Mouse (Mus musculus) limb, embryonic 15.5 days (tissue): ENCODE measurements at regions not wholly inside any gene's neighbourhood (a gene's known extent, or its start where the extent isn't known, plus 50 kb on each side); places are given as distances from the start of the nearest gene placed in this dataset.

Experiments used
- ATAC-seq: fragments of 200-750 bp; cut with Nextera tagmentation; 2 replicates; pipeline ENCODE4 v1.8.0; 2017; ENCODE audit warnings: low read depth, moderate TSS enrichment; ENCODE audit not compliant: insufficient number of reproducible peaks, low FRiP score, low TSS enrichment
- H3K27ac ChIP-seq: fragments of 300-500 bp; sonication (generic); 2 replicates; pipeline ENCODE4 v1.5.1; 2015; ENCODE audit warnings: moderate library complexity, mild to moderate bottlenecking, inconsistent platforms
- H3K27me3 ChIP-seq: fragments of 300-500 bp; sonication (generic); 2 replicates; pipeline ENCODE4 v1.6.1; 2015; ENCODE audit warnings: inconsistent platforms
- H3K36me3 ChIP-seq: fragments of 300-500 bp; sonication (generic); 2 replicates; pipeline ENCODE4 v1.6.1; 2015; ENCODE audit warnings: inconsistent platforms
- H3K4me1 ChIP-seq: fragments of 300-500 bp; sonication (generic); 2 replicates; pipeline ENCODE4 v1.6.1; 2015; ENCODE audit warnings: inconsistent platforms
- H3K4me2 ChIP-seq: fragments of 300-500 bp; sonication (generic); 2 replicates; pipeline ENCODE4 v1.6.1; 2015; ENCODE audit warnings: mild to moderate bottlenecking, inconsistent platforms
- H3K4me3 ChIP-seq: fragments of 300-500 bp; sonication (generic); 2 replicates; pipeline ENCODE4 v1.5.1; 2015; ENCODE audit warnings: mild to moderate bottlenecking, inconsistent platforms
- H3K9ac ChIP-seq: fragments of 300-500 bp; sonication (generic); 2 replicates; pipeline ENCODE4 v1.6.1; 2015; ENCODE audit warnings: inconsistent platforms
- H3K9me3 ChIP-seq: fragments of 300-500 bp; sonication (generic); 2 replicates; pipeline ENCODE4 v1.6.1; 2016; ENCODE audit warnings: inconsistent platforms
- WGBS: fragments of 180-500 bp; shearing (Covaris S2); methylation state at CpG from one replicate; pipeline ENCODE4 v1.1.7; 2015; 5-methylcytosine and 5-hydroxymethylcytosine counted together

DNA sequence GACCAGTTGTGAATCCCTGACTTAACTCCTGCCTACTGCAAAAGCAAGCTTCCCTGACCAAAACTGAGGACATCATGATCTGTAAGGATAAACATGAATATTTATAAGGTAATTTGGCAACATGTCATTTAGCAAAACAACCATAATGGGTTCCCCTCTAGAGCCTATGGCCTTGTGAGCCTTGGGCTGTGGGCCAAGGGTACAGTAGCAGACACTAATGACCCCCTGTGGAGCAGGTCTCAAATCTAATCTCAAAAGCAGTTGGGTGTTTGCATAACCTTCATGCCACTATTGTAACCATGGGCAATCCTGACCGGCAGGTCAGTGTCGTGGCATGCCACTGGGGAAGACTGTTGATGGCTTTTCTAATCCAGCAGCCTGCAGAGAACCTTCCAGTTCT lies 270.8 kb downstream of the Ptpru start:
- H3K36me3 ChIP-seq, result no peaks in the 10 kb centered on the region
- no peak overlapping the region for H3K4me2 ChIP-seq
- H3K9me3 ChIP-seq, result no peaks in the 10 kb centered on the region
- ATAC-seq, result no peak
- no peaks in the 10 kb centered on the region for H3K27me3 ChIP-seq
- no peak overlapping the region for H3K9ac ChIP-seq
- no peak overlapping the region for H3K27ac ChIP-seq
- H3K4me1 ChIP-seq, result no peaks in the 10 kb centered on the region
- no peak overlapping the region for H3K4me3 ChIP-seq
- 77% methylated on average over 2 of the region's 2 CpGs for WGBS

DNA sequence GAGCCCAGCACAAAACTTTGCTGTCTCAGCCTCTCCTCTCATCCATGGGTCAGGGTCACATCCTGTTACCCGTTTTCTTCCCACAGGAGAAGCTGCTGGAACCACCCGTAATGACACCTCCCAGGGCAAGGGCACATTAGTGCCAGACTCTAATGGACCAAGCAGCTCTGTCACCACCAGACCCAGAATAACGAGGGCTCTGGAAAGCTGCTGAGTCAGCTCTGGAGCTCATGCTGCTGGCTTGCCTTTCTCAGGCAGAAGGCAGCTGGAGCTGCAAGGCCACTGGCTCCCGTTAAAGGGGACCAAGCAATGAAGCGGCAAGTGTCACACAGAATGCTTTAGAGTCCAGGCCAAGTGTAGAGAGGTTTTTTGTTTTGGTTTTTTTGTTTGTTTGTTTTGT lies 268.9 kb downstream of the Ptpru start:
- H3K9ac ChIP-seq, result no peak overlapping the region
- H3K4me1 ChIP-seq, result no peaks in the 10 kb centered on the region
- H3K27me3 ChIP-seq, result no peaks in the 10 kb centered on the region
- no peak overlapping the region for H3K4me3 ChIP-seq
- no peaks in the 10 kb centered on the region for H3K36me3 ChIP-seq
- 31% methylated on average over 5 of the region's 5 CpGs for WGBS
- no peak for ATAC-seq
- H3K4me2 ChIP-seq, result no peak overlapping the region
- H3K27ac ChIP-seq, result no peak overlapping the region
- H3K9me3 ChIP-seq, result no peaks in the 10 kb centered on the region

- no peaks in the 10 kb centered on the region for H3K36me3 ChIP-seq
- no peak for ATAC-seq
- no peak overlapping the region for H3K9ac ChIP-seq
- 53% methylated on average over 4 of the region's 4 CpGs for whole genome bisulfite sequencing
- H3K27me3 ChIP-seq, result 0 out of 2 replicates have a peak, but pooled peaks cover 3% of the 10 kb centered on the region
- H3K4me1 ChIP-seq, result no peaks in the 10 kb centered on the region
- no peaks in the 10 kb centered on the region for H3K9me3 ChIP-seq
- no peak overlapping the region for H3K27ac ChIP-seq
- no peak overlapping the region for H3K4me3 ChIP-seq
- H3K4me2 ChIP-seq, result no peak overlapping the region
Measured at GRCm38 (mm10) chr4:131577571-131577970, 260.5 kb downstream of the Ptpru start.

- Histone ChIP-seq H3K9ac (no peak overlapping the region), H3K27me3 (no peaks in the 10 kb centered on the region), H3K4me1 (no peaks in the 10 kb centered on the region), H3K4me2 (no peak overlapping the region), H3K4me3 (no peak overlapping the region), H3K36me3 (no peaks in the 10 kb centered on the region), H3K9me3 (no peaks in the 10 kb centered on the region), H3K27ac (no peak overlapping the region)
- WGBS, result 58% methylated on average over 3 of the region's 3 CpGs
- ATAC-seq, result no peak
Measured at GRCm38 (mm10) chr4:131585946-131586345, 252.1 kb downstream of the Ptpru start.

- no peaks in the 10 kb centered on the region for H3K9me3 ChIP-seq
- no peaks in the 10 kb centered on the region for H3K4me1 ChIP-seq
- ATAC-seq, result no peak
- H3K27me3 ChIP-seq, result no peaks in the 10 kb centered on the region
- no peak overlapping the region for H3K4me3 ChIP-seq
- 50% methylated on average over 7 of the region's 7 CpGs for WGBS
- no peak overlapping the region for H3K9ac ChIP-seq
- H3K4me2 ChIP-seq, result no peak overlapping the region
- no peaks in the 10 kb centered on the region for H3K36me3 ChIP-seq
- no peak overlapping the region for H3K27ac ChIP-seq
Measured at GRCm38 (mm10) chr4:131587536-131587935, 250.6 kb downstream of the Ptpru start.

DNA sequence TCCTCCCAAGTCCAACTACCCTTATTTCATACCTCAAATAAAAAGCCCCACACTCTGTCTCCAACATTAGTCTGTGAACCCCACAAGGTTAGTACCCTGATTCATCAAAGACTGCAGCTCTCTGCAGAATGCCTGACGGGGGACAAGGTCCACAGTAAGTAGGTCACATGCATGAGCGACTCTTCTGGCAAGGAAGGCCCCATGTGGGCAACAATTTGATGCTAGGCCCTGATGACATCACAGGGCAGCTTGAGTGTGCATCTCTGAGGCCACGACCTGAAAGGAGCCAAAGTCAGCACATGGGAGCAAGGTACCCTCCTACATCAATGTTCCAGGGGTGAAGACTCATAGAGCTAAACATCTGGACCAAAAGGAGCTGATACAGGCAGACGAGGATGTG lies 248.0 kb downstream of the Ptpru start:
- H3K4me3 ChIP-seq, result no peak overlapping the region
- no peak overlapping the region for H3K4me2 ChIP-seq
- H3K9me3 ChIP-seq, result no peaks in the 10 kb centered on the region
- H3K27ac ChIP-seq, result no peak overlapping the region
- no peaks in the 10 kb centered on the region for H3K36me3 ChIP-seq
- H3K27me3 ChIP-seq, result no peaks in the 10 kb centered on the region
- H3K9ac ChIP-seq, result no peak overlapping the region
- WGBS, result 65% methylated on average over 4 of the region's 4 CpGs
- no peak for ATAC-seq
- H3K4me1 ChIP-seq, result no peaks in the 10 kb centered on the region

DNA sequence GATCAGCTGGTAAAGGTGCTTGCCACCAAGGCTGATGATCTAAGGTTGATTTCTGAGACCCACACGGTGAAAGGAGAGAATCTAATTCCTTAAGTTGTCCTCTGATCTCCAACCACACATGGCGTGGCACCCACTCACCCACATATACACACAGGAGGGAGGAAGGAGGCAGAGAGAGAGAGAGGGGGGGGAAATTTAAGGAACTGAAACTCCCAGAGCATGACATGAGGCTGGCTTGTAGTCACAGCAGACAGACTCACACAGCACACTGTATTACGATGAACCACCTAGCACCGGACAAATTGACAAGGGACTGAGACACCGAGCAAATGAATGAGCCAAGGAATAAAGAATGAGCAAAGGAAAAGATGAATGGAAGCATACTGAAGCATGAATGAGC lies 246.6 kb downstream of the Ptpru start:
- Histone ChIP-seq H3K27me3 (no peaks in the 10 kb centered on the region), H3K9me3 (no peaks in the 10 kb centered on the region), H3K36me3 (no peaks in the 10 kb centered on the region), H3K4me3 (no peak overlapping the region), H3K4me2 (no peak overlapping the region), H3K27ac (no peak overlapping the region), H3K9ac (no peak overlapping the region), H3K4me1 (no peaks in the 10 kb centered on the region)
- WGBS, result 89% methylated on average over 5 of the region's 5 CpGs
- no peak for ATAC-seq

GRCm38 (mm10) chr4:131597996-131598395 lies 240.1 kb downstream of the Ptpru start:
- no peak overlapping the region for H3K9ac ChIP-seq

DNA sequence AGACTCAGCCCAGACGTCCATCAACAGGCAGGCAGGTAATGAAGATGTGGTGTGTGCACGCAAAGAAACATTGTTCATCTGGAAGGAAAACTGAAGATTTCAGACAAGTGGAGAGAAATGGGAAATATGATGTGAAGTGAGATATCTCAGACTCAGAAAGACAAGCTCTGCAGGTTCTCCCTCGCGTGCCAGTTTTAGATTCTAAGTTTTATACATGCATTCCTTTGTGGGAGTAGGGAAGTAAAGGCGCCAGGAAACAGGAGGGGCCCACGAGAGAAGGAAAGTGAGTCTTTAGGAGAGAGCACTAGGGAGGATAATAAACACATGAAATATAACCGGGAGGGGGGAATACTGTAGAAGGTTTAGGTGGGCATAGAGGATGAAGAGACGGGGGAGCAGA lies 223.7 kb downstream of the Ptpru start:
- no peak overlapping the region for H3K27ac ChIP-seq
- H3K4me2 ChIP-seq, result no peak overlapping the region
- WGBS, result 58% methylated on average over 8 of the region's 8 CpGs
- no peak overlapping the region for H3K9ac ChIP-seq
- H3K36me3 ChIP-seq, result no peaks in the 10 kb centered on the region
- H3K4me1 ChIP-seq, result peaks cover 4% of the 10 kb centered on the region; the same call in 1 of the 2 replicates
- no peak for ATAC-seq
- no peak overlapping the region for H3K4me3 ChIP-seq
- no peaks in the 10 kb centered on the region for H3K9me3 ChIP-seq
- peaks cover 2% of the 10 kb centered on the region; the same call in 1 of the 2 replicates for H3K27me3 ChIP-seq

More at GRCm38 (mm10) chr4:131597996-131598395, 240.1 kb downstream of the Ptpru start:
- H3K4me2 ChIP-seq, result no peak overlapping the region
- no peaks in the 10 kb centered on the region for H3K27me3 ChIP-seq
- H3K9me3 ChIP-seq, result no peaks in the 10 kb centered on the region
- H3K36me3 ChIP-seq, result no peaks in the 10 kb centered on the region
- WGBS, result 85% methylated on average over 10 of the region's 10 CpGs
- ATAC-seq, result no peak
- no peak overlapping the region for H3K4me3 ChIP-seq
- no peak overlapping the region for H3K27ac ChIP-seq
- no peaks in the 10 kb centered on the region for H3K4me1 ChIP-seq

- Histone ChIP-seq H3K9ac (no peak overlapping the region), H3K9me3 (no peaks in the 10 kb centered on the region), H3K4me2 (no peak overlapping the region), H3K4me3 (no peak overlapping the region), H3K27ac (no peak overlapping the region), H3K27me3 (peaks cover 2% of the 10 kb centered on the region; the same call in 1 of the 2 replicates), H3K36me3 (no peaks in the 10 kb centered on the region), H3K4me1 (peaks cover 4% of the 10 kb centered on the region; the same call in 1 of the 2 replicates)
- ATAC-seq, result no peak
- 54% methylated on average over 12 of the region's 12 CpGs for WGBS
Measured at GRCm38 (mm10) chr4:131615587-131615986, 222.5 kb downstream of the Ptpru start.

DNA sequence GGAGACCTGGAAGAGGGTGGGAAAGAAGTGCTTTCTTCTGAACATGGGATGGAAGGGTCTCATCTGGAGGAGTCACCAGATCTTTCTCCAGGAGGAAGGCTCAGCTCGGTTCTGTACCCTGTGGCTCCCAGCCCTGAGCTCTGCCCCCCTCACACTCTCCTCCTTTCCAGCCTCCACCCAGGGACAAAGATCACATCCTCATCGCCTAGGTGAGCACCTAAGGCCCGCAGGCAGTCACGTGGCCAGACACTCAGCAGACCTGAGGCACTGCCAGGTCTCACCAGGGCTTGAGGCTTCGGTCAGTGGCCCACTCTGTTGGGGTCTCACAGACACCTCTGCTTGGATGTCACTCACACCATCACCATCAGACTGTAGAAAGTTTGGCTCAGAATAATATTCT lies 200.0 kb downstream of the Ptpru start:
- Histone ChIP-seq H3K9ac (no peak overlapping the region), H3K27ac (no peak overlapping the region), H3K4me3 (no peak overlapping the region), H3K36me3 (no peaks in the 10 kb centered on the region), H3K4me2 (no peak overlapping the region), H3K4me1 (no peaks in the 10 kb centered on the region), H3K9me3 (no peaks in the 10 kb centered on the region), H3K27me3 (no peaks in the 10 kb centered on the region)
- 64% methylated on average over 5 of the region's 5 CpGs for WGBS
- ATAC-seq, result no peak

GRCm38 (mm10) chr4:131656034-131656433 lies 182.1 kb downstream of the Ptpru start:
- Histone ChIP-seq H3K27me3 (no peaks in the 10 kb centered on the region), H3K9ac (no peak overlapping the region), H3K4me1 (no peaks in the 10 kb centered on the region), H3K9me3 (no peaks in the 10 kb centered on the region), H3K36me3 (no peaks in the 10 kb centered on the region), H3K4me3 (no peak overlapping the region), H3K27ac (no peak overlapping the region), H3K4me2 (no peak overlapping the region)
- ATAC-seq, result no peak
- 47% methylated on average over 8 of the region's 8 CpGs for WGBS

- Histone ChIP-seq H3K4me1 (no peaks in the 10 kb centered on the region), H3K27ac (no peak overlapping the region), H3K27me3 (no peaks in the 10 kb centered on the region), H3K36me3 (no peaks in the 10 kb centered on the region), H3K4me3 (no peak overlapping the region), H3K9ac (no peak overlapping the region), H3K9me3 (no peaks in the 10 kb centered on the region), H3K4me2 (no peak overlapping the region)
- WGBS, result 20% methylated on average over 10 of the region's 10 CpGs
- no peak for ATAC-seq
Measured at GRCm38 (mm10) chr4:131657922-131658321, 180.2 kb downstream of the Ptpru start.
